Mouse (Mus musculus) activated CD4-positive, CD25-positive, alpha-beta regulatory T cell, adult 4 months (primary cell): Measurements from ENCODE around the gene Mocs3. TPM values are rescaled to one million over a fixed set of nuclear protein-coding genes. Genes with fewer than 3 reads are reported as not detected.

Source experiments
- ATAC-seq: one replicate; pipeline ENCODE4 v1.8.0; 2017
- polyA plus RNA-seq, 2 experiments: library from polyadenylated mRNA; unstranded; fragments of 100-300 nt; shearing (Covaris generic); gene quantifications; one replicate each; pipeline ENCODE4 v1.2.1; 2017

Mocs3 gene
- polyA plus RNA-seq, 2 experiments from 2014 or later = 0.40 to 1.2 TPM

DNA sequence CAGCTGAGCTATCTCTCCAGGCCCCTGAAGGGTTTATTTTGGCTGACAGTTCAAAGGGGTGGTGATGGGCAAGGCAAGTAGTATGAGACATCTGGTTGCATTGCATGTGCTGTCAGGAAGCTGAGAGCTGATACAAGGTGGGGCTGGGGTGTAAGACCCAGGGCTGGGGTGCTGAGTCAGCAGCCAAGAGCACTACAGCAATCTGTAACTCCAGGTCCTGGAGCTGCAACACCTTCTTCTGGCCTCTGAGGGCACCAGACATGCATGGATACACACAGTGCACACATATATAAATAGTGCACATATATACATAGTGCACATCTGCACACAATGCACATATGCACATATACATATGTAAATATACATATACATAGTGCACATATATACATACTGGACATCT is 12.4 kb downstream of the Mocs3 start:
- no peak for ATAC-seq

DNA sequence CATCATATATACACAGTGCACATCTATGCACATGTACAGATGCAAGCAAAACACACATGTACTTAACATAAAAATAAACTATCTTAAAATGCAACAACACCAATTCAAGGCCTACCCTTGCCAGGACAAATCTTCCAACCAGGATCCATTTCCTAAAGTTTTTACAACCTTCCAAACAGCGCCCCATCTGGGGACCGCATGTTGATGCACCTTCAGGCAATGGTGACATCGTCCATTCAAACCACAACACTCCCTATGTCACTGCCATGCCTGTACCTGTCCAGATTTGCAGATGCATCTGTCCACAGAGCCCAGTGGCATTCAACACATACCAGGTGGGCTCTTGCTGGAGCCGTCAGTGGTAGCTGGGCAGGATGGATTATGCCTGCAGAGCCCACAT is 12.9 kb downstream of the Mocs3 start:
- ATAC-seq = no peak

DNA sequence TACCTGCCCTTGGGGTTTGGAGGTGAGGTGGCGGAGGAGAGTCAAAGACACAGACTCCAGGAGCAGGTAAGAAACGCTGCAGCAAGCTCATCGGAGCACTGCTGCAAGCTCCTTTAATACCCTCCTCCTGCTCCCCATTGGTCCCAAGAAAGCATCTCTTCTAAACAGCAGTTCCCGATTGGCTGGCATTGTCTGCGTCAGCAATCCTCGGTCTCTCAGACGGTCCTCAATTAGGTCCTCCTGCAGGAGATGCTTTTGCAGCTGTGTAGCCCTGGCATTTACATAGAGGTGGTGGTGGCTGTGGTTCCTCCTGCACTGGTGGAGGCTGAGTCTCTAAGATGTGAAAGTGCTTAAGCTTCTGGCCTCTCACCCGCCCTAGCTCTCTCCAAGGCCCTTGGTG is 15.1 kb downstream of the Mocs3 start:
- ATAC-seq = no peak

DNA sequence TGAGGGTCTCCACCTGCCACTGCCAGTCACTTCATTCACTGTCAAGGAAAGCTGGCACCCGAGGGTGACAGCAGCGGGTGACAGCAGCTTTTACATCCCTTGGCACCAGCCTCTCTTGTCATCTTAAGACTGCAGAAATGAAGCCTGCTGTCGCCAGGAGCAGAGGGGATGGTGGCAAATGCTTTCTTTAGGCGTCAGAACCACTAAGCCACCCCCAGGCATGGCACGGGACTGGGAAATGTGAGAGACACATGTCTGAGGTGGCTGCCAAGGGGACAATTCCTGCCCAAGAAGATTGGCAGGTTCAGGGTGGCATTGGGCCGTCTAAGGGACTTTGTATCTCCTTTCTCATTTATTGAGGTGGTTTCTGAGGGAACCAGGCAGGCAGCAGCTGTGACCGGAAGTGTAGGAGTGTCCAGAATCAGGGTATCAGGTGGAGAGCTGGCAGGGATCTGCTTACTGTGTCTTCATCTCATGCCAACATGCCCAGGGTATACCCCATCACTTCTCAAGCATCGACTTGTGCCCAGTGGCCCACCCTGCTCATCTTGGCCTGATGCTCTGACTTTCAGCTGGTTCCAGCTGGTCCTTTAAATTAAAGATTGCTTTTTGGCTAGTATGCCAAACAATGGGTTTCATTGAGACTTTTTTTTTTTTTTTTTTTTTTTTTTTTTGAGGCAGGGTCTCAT is 17.9 kb downstream of the Mocs3 start:
- ATAC-seq = no peak

DNA sequence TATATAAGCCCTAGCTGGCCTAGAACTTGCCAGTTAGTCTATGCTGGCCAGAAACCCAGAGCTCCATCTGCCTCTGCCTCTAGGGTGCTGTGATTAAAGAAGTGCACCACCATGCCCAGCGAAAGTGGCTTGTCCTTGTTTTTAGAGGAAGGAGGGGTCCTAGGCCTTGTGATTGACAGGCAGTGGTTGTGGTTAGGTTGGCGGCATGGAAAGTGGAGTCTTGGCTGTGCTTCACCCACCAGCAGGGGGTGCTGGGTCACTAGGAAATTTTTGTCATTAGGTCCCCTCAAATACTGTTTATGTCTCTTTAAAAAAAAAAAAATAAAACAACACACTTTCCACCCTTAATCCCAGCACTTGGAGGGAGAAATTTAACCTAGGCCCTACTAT is 18.4 kb downstream of the Mocs3 start:
- no peak for ATAC-seq

DNA sequence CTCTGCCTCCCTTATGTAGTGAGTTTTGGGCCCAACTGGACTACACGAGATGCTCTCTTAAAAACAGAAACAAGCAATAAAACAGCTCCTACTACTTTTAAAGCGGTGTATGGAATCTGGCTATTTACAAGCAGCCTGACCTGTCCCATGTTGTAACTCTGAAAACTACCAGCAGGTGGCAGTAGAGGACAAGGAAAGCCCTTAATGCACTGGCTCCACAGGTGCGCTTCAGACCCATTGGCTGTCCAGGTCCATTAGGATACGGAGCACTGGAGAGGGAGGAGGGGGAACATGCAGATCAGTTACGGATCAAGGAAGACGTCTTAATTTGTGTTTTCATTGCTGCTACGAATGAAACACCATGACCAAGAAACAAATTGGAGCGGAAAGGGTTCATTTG is 19.8 kb downstream of the Mocs3 start:
- ATAC-seq = peak; percentile 63

DNA sequence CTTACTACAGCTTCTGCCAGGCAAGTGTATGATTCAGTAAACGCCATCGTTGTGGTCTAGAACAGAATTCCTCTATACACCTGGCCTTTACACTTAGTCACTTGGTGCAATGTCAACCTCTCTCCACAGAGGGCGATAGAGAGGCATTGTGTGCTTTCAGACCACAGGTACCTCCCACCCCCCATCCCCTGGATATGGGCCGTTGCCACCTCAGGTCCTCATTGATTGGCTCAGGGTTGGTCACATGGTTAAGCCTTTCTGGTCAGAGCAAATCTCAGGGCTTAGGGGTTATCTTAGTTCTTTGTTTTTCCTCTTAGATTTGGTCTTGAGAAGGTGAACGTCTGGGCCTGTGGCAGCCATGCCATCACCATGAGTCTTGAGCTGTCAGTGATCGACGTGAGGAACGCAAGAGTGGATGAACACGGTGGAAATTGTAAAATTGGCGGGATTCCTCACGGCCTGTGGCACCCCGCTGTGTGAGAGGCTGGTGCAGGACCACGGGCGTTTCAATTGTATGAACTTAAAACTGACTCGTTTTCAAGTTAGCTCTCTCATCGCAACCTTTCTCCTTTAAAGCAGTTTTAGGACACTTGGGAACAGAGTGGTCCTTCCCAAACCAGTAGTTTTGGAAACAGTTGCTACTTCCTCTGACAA is 22.3 kb downstream of the Mocs3 start:
- ATAC-seq = no peak

DNA sequence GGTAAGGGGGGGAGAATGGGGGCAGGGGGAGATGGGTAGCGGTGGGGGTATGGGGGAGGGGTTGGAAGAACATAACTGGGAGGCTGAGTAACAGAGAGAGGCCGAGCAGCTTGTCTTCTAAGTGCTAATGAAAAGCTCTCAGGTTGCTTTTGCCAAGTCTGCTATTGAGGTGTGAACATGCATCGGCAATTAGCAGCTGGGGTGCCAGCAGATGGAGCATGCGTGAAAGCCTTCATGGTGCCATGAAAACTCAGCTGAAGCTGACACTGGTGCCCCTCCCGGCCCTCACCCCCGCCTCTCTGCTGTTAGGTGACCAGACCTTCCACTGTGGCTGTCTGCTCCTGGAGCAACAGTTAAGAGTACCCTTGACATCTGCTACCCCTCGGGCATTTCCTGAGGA is 23.4 kb downstream of the Mocs3 start:
- ATAC-seq = no peak

DNA sequence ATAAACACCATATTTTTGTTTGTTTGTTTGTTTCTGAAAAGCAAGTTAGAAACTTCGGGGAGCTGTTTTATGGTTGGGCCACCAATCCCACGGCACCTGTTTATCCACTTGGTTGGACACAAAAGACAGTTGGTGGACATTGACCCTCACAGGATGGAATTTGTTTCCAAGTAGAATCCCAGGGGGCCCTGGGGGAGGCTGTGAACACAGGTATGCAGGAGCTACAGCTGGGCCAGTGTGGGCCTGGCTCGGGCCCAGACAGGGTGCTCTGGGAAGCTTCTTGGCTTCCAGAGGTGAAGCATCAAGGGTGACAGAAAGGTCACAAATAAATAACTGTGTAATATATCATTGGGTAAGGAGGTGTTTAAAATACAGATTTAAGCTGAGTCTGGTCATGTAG is 26.1 kb downstream of the Mocs3 start:
- no peak for ATAC-seq

DNA sequence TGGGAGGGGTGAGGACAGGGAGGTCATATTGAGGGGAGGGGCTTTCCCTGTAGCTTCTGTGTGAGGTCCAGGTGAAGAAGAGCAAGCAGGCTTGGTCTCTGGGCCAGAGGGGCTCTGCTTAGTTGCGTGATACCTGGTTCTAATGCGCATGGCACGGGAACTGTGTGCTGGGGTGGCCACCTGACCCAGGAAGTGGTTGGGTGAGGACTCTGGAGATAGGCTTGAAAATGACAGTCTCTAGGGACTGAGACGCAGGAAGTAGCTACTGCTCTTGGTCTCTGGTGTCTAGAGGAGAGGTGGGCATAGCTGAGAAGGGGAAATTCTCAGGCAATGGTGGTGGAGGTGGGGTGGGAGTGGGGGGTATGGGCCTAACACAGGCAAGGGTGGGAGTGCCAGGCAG is 26.8 kb downstream of the Mocs3 start:
- ATAC-seq = no peak

DNA sequence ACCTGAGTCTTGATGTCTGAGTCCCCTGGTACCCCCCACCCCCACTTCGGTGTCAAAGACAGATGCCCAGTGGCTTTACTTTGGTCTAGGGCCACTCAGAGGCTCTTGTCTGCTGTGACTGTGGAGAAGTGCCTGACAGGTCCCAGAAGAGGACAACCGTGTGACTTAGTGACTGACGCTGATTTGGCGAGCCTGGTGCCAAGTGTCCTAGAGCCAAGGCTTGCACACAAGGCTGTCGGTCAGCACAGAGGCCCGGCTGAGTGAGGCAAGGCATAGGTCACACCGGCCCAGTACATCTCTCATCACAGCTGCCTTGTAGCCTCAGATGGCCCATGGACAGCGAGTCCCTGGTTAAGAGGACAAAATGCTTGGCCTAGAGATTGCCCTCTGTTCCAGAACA is 28.6 kb downstream of the Mocs3 start:
- ATAC-seq = no peak

DNA sequence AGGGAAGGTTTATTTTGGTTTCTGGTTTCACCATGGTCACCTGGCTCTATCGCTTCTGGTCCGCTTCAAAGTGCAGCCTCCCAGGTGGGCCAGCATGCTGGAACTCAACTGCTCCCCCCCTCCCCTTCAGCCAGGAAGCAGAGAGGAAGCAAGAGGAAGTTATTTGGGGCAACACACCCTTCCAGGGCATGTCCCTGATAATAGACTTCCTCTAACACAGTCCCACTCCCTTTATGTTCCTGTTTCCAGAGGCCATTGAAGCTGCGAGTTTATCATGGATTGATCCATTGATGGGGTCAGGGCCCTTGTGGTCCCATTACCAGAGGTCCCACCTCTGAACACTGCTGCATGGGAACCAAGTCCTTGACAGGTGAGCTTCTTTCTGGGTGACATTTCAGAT is 29.7 kb downstream of the Mocs3 start:
- no peak for ATAC-seq

DNA sequence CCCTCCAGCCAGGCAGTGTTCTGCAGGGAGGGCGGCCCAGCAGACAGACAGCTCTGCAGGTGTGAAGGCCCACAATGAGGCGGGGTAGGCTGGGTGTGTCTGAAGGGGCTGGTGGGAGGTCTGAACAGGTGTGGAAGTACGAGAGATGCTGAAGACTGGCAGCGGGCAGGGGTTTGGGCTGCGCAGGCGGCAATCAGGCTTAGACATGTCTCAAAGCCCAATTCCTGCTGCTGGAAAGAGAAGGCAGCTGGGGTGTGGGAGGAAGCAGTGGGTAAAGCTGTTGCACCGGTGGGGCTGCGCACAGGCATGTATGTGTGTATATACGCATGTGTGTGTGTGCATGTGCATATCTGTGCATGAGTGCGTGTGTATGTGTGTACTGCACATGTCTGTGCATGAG is 30.5 kb downstream of the Mocs3 start:
- ATAC-seq = no peak

DNA sequence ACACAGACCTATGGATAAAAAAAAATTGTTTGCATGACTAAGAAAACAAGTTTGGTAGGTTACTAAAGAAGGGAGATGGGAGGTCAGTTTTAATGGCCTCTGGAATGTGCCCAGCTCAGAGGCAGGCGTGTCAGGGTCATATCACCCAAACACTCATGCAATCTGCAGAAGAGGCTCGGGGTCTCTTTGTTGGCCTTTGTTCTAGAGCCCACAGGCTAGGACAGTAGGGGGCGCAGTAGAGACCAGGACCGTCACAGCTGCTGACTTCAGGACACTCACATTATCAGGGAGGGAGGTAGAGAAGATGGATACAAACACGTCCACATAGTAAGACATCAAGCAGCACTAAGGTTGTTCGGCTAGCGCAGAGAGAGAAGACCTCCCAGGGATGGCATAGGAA is 37.6 kb downstream of the Mocs3 start:
- ATAC-seq = no peak

DNA sequence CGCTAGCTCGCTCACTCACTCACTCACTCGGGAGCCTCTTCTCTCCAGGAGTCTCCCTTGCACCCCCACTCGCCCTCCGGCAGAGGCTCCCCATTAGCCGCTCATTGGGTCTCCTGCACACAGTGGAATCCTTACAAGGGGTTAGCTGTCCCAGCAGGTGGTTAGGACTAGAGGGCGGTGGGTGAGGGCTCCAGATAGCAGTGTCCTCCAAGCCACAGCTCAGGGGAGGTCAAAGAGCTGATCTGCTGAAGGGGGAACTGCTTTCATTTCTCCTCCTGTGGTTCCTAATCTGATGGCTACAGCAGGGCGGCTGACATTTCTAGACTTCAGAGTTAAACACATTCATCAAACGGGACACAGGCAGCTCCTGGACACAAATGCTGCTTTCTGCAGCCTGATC is 43.0 kb downstream of the Mocs3 start:
- ATAC-seq = no peak

DNA sequence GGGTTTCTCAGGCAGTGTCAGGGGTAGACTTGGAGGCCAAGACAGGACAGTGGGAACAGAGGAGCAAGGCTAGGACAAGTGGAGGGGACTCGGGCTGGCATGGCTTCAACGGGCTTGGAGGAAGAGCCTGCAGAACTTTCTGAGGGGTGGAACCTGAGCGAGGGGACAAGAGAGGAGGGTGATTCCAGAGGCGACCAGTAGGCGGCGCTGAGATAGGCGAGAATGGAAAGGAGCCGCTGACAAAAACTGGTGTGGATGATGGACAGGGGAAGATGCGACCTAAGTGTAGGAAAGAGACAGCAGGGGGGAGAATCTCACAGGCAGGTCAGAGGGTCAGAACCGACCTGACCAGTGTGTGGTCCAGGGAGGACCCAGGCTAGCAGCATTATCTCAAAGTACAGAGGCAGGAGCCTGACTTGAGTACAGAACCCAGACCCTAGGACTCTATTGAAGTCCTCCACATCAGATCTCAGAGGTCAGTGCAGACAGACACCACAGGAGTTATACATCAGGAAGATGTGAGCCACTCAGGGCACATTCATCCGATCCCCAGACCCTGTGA is 44.0 kb downstream of the Mocs3 start:
- no peak for ATAC-seq

DNA sequence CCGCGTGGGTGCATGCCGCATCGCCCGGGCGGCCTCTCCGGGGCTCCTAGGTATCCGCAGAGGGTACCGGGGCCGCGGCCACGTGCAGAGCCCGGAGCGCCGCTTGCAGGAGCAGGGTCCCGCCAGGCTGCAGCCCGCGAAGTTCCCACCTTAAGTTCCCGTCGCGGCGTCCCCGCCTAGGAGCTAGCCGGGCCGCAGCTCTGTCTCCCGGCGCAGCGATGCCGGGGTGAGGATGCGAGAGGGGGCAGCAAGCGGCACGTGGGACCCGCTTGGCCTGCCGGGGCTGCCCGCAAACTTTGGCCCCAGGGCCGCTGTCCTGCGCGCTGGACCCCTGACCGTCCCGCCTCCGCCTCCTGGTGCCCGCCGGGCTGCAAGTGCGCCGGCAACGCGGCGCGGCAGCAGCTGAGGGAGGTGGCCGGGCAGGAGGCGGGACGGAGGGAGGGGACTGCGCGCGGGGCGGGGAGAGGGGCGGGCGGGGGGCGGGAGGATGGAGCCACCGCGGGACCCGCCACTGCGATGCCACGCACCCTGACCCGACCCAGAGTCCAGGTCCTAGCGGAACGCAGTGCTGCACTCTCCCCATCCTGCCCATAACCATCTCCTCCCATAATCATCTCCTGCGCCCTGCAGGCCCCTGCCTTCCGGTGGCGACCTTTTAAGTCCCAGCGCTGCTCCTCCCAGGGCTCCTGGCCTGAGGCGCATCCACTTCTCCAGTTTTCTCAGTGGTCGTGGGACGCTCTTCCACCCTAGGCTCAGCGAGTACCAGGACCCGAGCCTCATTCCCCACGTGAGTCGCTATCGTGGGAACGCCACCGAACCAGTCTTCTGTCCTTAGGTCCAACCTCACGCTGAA is 50.5 kb downstream of the Mocs3 start:
- ATAC-seq = no peak

DNA sequence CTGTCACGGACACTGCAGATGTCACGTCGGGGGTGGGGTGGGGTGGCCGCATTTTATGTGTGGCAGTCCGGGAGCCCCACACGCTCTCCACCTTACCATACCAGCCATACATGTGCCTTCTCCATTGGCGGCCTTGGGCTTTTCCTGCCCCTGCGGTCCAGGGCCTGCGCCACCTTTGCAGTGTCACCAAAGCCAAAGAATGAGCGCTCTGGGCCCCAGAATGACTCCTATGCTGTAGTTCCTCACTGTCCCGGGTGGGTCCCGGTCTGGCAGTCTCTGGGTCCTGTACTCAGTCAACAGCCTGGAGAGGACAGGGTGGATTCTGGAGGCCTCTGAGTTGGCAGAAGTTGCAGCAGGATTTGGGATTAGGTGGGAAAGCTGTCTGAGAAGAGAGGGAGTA is 51.2 kb downstream of the Mocs3 start, which contains the start of gene Kcng1:
TSS of gene Kcng1 (minus strand) at position 155 of the 400 bp plus-strand sequence.
- ATAC-seq = no peak

Other genes starting within 250 kb of the Mocs3 start
- gene Ripor3, start 220.0 kb upstream of the Mocs3 start, polyA plus RNA-seq = under 1 TPM; 0.43 to 0.70 TPM
- 1 to 10 TPM in 1 of 2 experiments, under 1 TPM in 1; 0.48 to 1.1 TPM for gene Pard6b, start 149.6 kb upstream of the Mocs3 start, polyA plus RNA-seq
- 1 to 10 TPM in 1 of 2 experiments, under 1 TPM in 1; 0.63 to 4.7 TPM for gene Adnp, start 23.5 kb upstream of the Mocs3 start, polyA plus RNA-seq
- gene Gm20716, start 258 bp upstream of the Mocs3 start, polyA plus RNA-seq = 10 to 100 TPM; 14.2 to 20.0 TPM
- 10 to 100 TPM; 62.6 to 96.1 TPM for gene Dpm1, start within 50 bp of the Mocs3 start, polyA plus RNA-seq
- not detected for gene Kcng1, start 51.1 kb downstream of the Mocs3 start, polyA plus RNA-seq